Mouse (Mus musculus) midbrain, postnatal 0 days (tissue): Measurements from ENCODE around the gene Dnajb11. TPM values are rescaled to one million over a fixed set of nuclear protein-coding genes. Genes with fewer than 3 reads are reported as not detected.

ENCODE experiments used
- ATAC-seq: fragments of 200-750 bp; cut with Nextera tagmentation; 2 replicates; pipeline ENCODE4 v1.8.0; 2017; ENCODE audit warnings: moderate number of reproducible peaks, mild to moderate bottlenecking, moderate TSS enrichment, moderate library complexity; ENCODE audit not compliant: low FRiP score
- DNase-seq: peaks from one replicate; pipeline ENCODE4 v3.0.0-alpha.2; 2015; ENCODE audit warnings: low spot score
- H3K27ac ChIP-seq: fragments of 300-500 bp; sonication (generic); 2 replicates; pipeline ENCODE4 v1.5.1; 2014; ENCODE audit warnings: low read depth, mild to moderate bottlenecking, low read length, mixed read lengths
- H3K27me3 ChIP-seq: fragments of 300-500 bp; sonication (generic); 2 replicates; pipeline ENCODE4 v1.6.1; 2014; ENCODE audit warnings: low read length, control low read depth, mixed read lengths; ENCODE audit not compliant: insufficient read depth
- H3K36me3 ChIP-seq: fragments of 300-500 bp; sonication (generic); 2 replicates; pipeline ENCODE4 v1.6.1; 2014; ENCODE audit warnings: low read length, control low read depth, mixed read lengths; ENCODE audit not compliant: insufficient read depth
- H3K4me1 ChIP-seq: fragments of 300-500 bp; sonication (generic); 2 replicates; pipeline ENCODE4 v1.6.1; 2014; ENCODE audit warnings: mild to moderate bottlenecking, control low read depth, antibody characterized with exemption, low read length, mixed read lengths; ENCODE audit not compliant: insufficient read depth
- H3K4me2 ChIP-seq: fragments of 300-500 bp; sonication (generic); 2 replicates; pipeline ENCODE4 v1.6.1; 2014; ENCODE audit warnings: low read depth, mild to moderate bottlenecking, low read length, mixed read lengths; ENCODE audit not compliant: poor library complexity, severe bottlenecking
- H3K4me3 ChIP-seq: fragments of 300-500 bp; sonication (generic); 2 replicates; pipeline ENCODE4 v1.5.1; 2014; ENCODE audit warnings: low read depth, mild to moderate bottlenecking, low read length, moderate library complexity
- H3K9ac ChIP-seq: fragments of 300-500 bp; sonication (generic); replicated peaks from 2 replicates; pipeline ENCODE4 v1.6.1; 2014; ENCODE audit warnings: mild to moderate bottlenecking, low read length, moderate library complexity, mixed read lengths; ENCODE audit not compliant: poor library complexity, severe bottlenecking
- H3K9me3 ChIP-seq: fragments of 300-500 bp; sonication (generic); 2 replicates; pipeline ENCODE4 v1.6.1; 2016; ENCODE audit warnings: low read length, control low read depth
- CTCF ChIP-seq: IDR thresholded peaks from 2 replicates; pipeline ENCODE4 v1.5.1; 2016; ENCODE audit warnings: antibody characterized with exemption, mild to moderate bottlenecking
- WGBS: fragments of 180-500 bp; shearing (Covaris S2); extraction: QIAGEN DNeasy Blood & Tissue Kit; methylation state at CpG from one replicate; pipeline ENCODE4 v1.1.7; 2014; 5-methylcytosine and 5-hydroxymethylcytosine counted together
- polyA plus RNA-seq: library from polyadenylated mRNA; unstranded; fragments of >200 nt; fragmentation: Nextera tagmentation; extraction: Ambion mirVana; gene quantifications from 2 replicates; pipeline ENCODE4 v1.2.1, GENCODE M21; 2015
- total RNA-seq: library from RNA; depleted of rRNA; stranded (reverse); fragments of >200 nt; gene quantifications from 2 replicates; pipeline ENCODE4 v1.2.3, GENCODE M21; 2014

The Dnajb11 gene
- total and polyA plus RNA-seq, 2 experiments from 2014 or later: 58.7 to 89.9 TPM

DNA sequence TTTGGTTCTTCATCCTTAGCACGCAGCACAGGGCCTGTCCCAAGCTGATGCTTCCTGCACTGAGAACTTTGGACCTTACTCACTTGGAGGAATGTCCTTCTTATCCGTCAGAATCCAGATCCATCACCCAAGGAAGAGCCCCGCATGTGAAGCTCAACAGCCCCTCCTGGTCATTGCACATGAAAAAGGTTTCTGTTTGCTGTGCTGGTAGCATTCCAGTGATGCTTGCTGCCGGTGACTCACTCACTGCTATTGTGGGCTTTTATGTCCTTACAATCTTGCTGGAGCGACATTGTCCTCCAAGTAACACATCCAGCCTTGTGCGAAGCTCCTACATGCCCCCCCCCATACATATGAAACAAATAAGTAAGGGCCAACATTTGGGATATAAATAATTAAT lies 55.2 kb downstream of the Dnajb11 start:
- H3K27me3 ChIP-seq: no peaks in the 10 kb centered on the region
- H3K36me3 ChIP-seq: no peaks in the 10 kb centered on the region
- no peak overlapping the region for H3K9ac ChIP-seq
- TF ChIP-seq CTCF: no peak
- no peak overlapping the region for H3K4me2 ChIP-seq
- H3K4me1 ChIP-seq: no peaks in the 10 kb centered on the region
- no peak overlapping the region for H3K4me3 ChIP-seq
- WGBS: 84% methylated on average over 6 of the region's 6 CpGs
- ATAC-seq (no peak), DNase-seq (no peak)
- no peak overlapping the region for H3K27ac ChIP-seq
- H3K9me3 ChIP-seq: no peaks in the 10 kb centered on the region

DNA sequence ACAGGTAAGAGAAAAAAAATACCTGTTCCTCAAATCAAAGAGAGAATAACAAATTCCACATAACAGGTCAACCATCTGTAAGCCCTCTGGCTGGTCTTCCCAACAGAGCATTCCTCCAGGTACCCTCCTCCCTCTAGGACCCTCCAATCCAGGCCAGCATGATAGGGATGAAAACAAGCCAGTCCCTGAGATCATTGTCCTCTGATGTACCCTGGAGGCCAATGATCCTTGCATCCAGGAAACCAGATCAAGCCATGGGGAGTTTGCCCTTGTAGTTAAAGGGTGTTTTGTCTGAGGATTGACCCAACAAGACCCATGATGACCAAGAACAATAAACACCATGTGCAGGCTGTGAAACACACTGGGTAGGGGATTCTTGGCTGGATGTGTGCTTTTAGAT lies 56.6 kb downstream of the Dnajb11 start:
- Histone ChIP-seq H3K36me3 (no peaks in the 10 kb centered on the region), H3K4me1 (no peaks in the 10 kb centered on the region), H3K27ac (no peak overlapping the region), H3K4me2 (no peak overlapping the region), H3K9ac (no peak overlapping the region), H3K27me3 (no peaks in the 10 kb centered on the region), H3K9me3 (no peaks in the 10 kb centered on the region), H3K4me3 (no peak overlapping the region)
- ATAC-seq (no peak), DNase-seq (no peak)
- TF ChIP-seq CTCF: no peak

DNA sequence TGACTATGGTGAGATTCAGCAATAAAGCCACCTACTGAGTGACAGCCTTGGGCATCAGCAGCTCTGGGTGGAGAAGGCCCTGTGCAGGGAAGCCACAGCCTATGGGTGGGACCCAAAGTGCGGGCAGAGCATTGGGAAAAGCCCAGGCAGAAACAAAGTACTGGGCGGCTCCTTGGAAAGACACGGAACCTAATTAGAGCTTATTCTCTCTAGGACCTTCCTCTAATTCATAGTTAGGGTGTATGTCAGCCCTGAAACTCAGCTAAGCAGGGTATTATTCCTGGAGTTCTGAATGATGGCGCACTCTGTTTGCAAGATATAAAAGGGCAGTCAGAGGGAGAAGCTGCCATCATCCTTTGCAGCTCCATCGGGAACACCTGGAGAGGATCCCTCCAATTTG lies 60.4 kb downstream of the Dnajb11 start, which contains the start of gene Fetub:
Fetub (plus strand) TSS at position 301 of the 400 bp plus-strand sequence.
- no peak within 1 kb of the TSS for H3K9ac ChIP-seq
- no peak within 1 kb of the TSS for H3K4me2 ChIP-seq
- no peaks in the 10 kb centered on the region for H3K36me3 ChIP-seq
- H3K9me3 ChIP-seq: no peaks in the 10 kb centered on the region
- no peak within 1 kb of the TSS for H3K4me3 ChIP-seq
- ATAC-seq (no peak), DNase-seq (no peak)
- WGBS: 91% methylated on average over 5 of the region's 5 CpGs
- no peak for TF ChIP-seq CTCF
- H3K4me1 ChIP-seq: no peaks in the 10 kb centered on the region
- H3K27me3 ChIP-seq: no peaks in the 10 kb centered on the region
- no peak within 1 kb of the TSS for H3K27ac ChIP-seq

DNA sequence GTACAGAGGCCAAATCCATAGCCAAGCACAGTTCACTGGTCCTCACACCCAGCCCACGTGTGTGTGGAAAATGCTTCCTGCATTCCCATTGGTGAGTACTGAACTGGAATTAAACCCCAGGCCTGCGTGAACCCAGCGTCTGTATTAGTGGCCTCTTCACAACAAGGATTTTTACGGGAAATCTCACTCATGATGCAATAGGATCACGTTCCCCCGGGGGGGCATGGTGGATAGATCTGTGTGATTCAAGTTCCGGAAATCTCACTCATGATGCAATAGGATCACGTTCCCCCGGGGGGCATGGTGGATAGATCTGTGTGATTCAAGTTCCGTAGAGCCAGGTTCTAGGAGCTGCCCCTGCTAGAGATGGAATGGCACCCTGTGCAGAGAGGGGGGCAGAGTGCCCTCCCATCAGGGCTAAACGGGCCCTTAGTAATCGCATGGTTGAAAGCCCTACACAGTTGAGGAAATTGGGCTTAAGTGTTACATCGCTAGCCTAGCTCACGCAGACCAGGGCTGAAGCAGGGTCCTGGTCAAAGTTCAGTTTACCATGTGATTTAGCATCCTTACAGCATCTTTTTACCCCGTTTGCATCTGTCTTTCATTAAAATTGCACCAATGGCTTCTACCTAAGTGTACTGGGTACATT lies 61.1 kb downstream of the Dnajb11 start:
- H3K9me3 ChIP-seq: no peaks in the 10 kb centered on the region
- H3K4me2 ChIP-seq: no peak overlapping the region
- WGBS: 75% methylated on average over 15 of the region's 15 CpGs
- no peaks in the 10 kb centered on the region for H3K27me3 ChIP-seq
- TF ChIP-seq CTCF: no peak
- no peaks in the 10 kb centered on the region for H3K36me3 ChIP-seq
- DNase-seq (no peak), ATAC-seq (no peak)
- H3K9ac ChIP-seq: no peak overlapping the region
- H3K4me1 ChIP-seq: no peaks in the 10 kb centered on the region
- H3K27ac ChIP-seq: no peak overlapping the region
- no peak overlapping the region for H3K4me3 ChIP-seq

DNA sequence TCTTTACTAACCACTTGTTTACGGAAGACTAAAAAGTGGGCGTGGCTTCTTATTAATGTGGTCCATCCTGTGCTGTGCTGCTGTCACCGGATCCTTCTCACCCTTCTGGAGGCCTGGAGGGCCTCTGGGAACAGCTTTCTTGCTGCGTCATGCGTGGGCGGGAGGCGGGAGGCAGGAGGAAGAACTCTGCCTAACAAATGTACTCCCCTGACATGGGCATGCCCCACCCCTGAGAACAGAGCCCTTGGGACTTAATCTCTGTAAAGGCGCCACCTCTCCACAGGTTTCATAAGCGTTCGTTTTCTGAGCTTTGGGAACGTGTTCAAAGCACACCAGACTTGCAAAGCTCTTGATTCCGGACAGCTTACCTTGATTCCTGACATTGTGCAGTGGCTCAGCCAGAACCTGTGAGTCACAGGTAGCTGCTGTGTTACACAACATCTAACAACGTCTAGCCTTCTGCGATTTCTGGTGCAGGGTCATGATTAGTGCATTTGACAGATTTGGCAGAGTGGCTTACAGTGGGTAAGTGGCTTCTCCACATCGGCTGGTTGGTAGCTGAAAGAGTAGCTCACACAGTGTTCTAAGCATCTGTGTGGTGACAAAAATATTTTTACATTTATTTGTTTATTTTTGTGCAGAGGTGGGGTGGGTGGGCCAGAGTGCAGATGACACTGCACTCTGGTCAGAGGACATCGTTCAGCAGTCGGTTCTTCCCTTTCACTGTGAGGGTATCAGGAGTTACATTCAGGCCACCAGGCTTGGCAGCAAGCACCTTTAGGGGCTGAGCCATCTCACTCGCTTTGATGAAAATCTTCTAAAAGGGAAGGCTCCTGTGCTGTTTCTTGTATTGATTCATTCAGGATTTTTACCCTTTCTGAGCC lies 62.6 kb downstream of the Dnajb11 start:
- H3K9me3 ChIP-seq: no peaks in the 10 kb centered on the region
- H3K27me3 ChIP-seq: no peaks in the 10 kb centered on the region
- no peaks in the 10 kb centered on the region for H3K36me3 ChIP-seq
- TF ChIP-seq CTCF: no peak
- no peak overlapping the region for H3K9ac ChIP-seq
- no peaks in the 10 kb centered on the region for H3K4me1 ChIP-seq
- no peak for DNase-seq
- no peak overlapping the region for H3K4me2 ChIP-seq
- H3K4me3 ChIP-seq: no peak overlapping the region
- WGBS: 71% methylated on average over 18 of the region's 18 CpGs
- no peak overlapping the region for H3K27ac ChIP-seq
- ATAC-seq: no peak

DNA sequence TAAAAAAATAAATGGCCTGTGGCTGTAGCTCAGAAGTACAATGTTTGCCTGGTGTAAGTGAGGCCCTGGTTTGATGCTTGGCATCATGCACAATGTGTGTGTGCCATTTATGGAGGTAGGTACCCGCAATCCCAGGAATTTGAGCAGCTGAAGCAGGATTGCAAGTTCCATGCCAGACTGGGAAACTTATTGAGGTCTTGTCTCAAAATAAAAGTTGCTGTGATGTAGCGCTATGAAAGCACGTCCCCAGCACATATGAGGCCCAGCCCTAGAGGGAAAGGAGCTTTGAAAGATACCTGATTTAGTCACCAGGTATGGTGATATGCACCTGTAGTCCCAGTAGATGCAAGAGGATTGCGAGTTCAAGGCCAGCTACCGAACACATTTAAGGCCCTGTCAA lies 64.1 kb downstream of the Dnajb11 start:
- TF ChIP-seq CTCF: no peak
- no peak overlapping the region for H3K4me3 ChIP-seq
- WGBS: 98% methylated on average over 5 of the region's 5 CpGs
- H3K9me3 ChIP-seq: no peaks in the 10 kb centered on the region
- no peaks in the 10 kb centered on the region for H3K4me1 ChIP-seq
- no peak overlapping the region for H3K9ac ChIP-seq
- H3K36me3 ChIP-seq: no peaks in the 10 kb centered on the region
- H3K27me3 ChIP-seq: no peaks in the 10 kb centered on the region
- ATAC-seq (no peak), DNase-seq (no peak)
- no peak overlapping the region for H3K27ac ChIP-seq
- no peak overlapping the region for H3K4me2 ChIP-seq
